In the genomic region with DNA sequence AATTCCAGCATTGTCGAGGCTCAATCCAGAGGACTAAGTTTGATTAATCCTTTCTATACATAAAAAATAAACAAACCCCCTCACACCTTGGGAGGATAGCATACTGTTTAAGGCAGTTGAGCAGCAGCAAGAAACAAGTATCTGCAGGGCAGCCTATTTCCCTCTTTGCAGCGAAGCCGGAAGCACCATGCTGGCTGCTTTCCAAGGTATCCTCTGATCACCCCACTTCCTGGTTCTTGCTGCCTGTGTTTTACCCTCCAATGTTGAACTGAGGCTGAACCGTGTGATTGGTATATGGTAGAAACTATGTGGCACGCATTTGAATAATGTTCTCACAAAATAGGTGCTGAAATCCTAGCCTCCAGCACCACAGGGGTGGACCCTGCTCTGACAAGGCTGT, we compare ENCODE assay signal across 9 mouse cellular contexts. TPM values are rescaled to one million over a fixed set of nuclear protein-coding genes. Genes with fewer than 3 reads are reported as not detected.
DNase-seq lines count a peak whose midpoint lies in the region; ATAC-seq lines count a peak whose summit lies in the region.
"Had no signal": no experiment of that assay in that cellular context is flagged by ENCODE, and none has a peak within 500 bp of the region (broad histone marks: within the 10 kb centered on the region; RNA-seq: fewer than 3 reads in every experiment).

No protein-coding gene starts in this region.

- peak overlapping the region; percentile 54 for H3K27ac ChIP-seq in kidney, embryonic 15.5 days
- H3K27ac ChIP-seq: limb, embryonic 12.5 days had no signal

- peak; percentile 43 for DNase-seq in testis, postnatal 10 days (ENCODE audit: low spot score)
- DNase-seq in testis, postnatal 14 days (ENCODE audit: low spot score) = no peak
- peak; percentile 82 for DNase-seq in lung, postnatal 25 days (ENCODE audit: low spot score)
- peak; percentile 15 for DNase-seq in telencephalon, adult 2 months (ENCODE audit: low read depth, low spot score)
- no peak for DNase-seq in cerebellum, postnatal 14 days
- no peak for DNase-seq in right cerebral cortex, postnatal 25 days

- no peaks in the 10 kb centered on the region for H3K27me3 ChIP-seq in kidney, embryonic 15.5 days
- H3K27me3 ChIP-seq: limb, embryonic 12.5 days had no signal

- 52% methylated on average over 5 of the region's 5 CpGs for WGBS in kidney, embryonic 15.5 days

- H3K4me3 ChIP-seq in kidney, embryonic 15.5 days (replicated peaks) = no peak overlapping the region
- H3K4me3 ChIP-seq: limb, embryonic 12.5 days had no signal

- H3K4me1 ChIP-seq in kidney, embryonic 15.5 days = no peaks in the 10 kb centered on the region; the same call in 1 of the 2 replicates
- H3K4me1 ChIP-seq: limb, embryonic 12.5 days had no signal

- no peaks in the 10 kb centered on the region for H3K9me3 ChIP-seq in kidney, embryonic 15.5 days (replicated peaks)
- H3K9me3 ChIP-seq: limb, embryonic 12.5 days had no signal

- H3K9ac ChIP-seq in kidney, embryonic 15.5 days = no peak overlapping the region
- H3K9ac ChIP-seq: limb, embryonic 12.5 days had no signal

- H3K4me2 ChIP-seq in kidney, embryonic 15.5 days = no peak overlapping the region
- H3K4me2 ChIP-seq: limb, embryonic 12.5 days had no signal

- ATAC-seq in granulocyte monocyte progenitor cell, adult 5-6 weeks (replicated peaks; ENCODE audit: poor library complexity, severe bottlenecking) = peak; percentile 76
- no peak for ATAC-seq in kidney, embryonic 15.5 days (replicated peaks; ENCODE audit: low FRiP score)

- H3K36me3 ChIP-seq in kidney, embryonic 15.5 days = no peaks in the 10 kb centered on the region
- H3K36me3 ChIP-seq: limb, embryonic 12.5 days had no signal

RNA-seq across cellular contexts. Expression of a gene that starts 6.7 kb away (rescaled TPM):
- total RNA-seq in granulocyte monocyte progenitor cell, adult 5-6 weeks (2014; fragmentation: Nextera tagmentation) = 313 and 360 TPM in 2 replicates
- 731 and 831 TPM in 2 replicates for total RNA-seq in granulocyte monocyte progenitor cell, adult 5-6 weeks (2017)
- 593 and 603 TPM in 2 replicates for polyA plus RNA-seq in kidney, embryonic 15.5 days (2015; fragmentation: Nextera tagmentation; extraction: Ambion mirVana)

RNA-seq across cellular contexts. Expression of a gene that starts 29.9 kb away (rescaled TPM):
- total RNA-seq in granulocyte monocyte progenitor cell, adult 5-6 weeks (2014; fragmentation: Nextera tagmentation) = not detected in 2 replicates
- total RNA-seq in granulocyte monocyte progenitor cell, adult 5-6 weeks (2017) = not detected in 2 replicates
- polyA plus RNA-seq in kidney, embryonic 15.5 days (2015; fragmentation: Nextera tagmentation; extraction: Ambion mirVana) = 0.82 and 0.96 TPM in 2 replicates

Comparison
In these comparisons a context has a peak if more than half of its experiments do, and no peak if none do; other contexts are left out.
1. DNase-seq: peak in testis, postnatal 10 days (single experiment), lung, postnatal 25 days (single experiment) and telencephalon, adult 2 months (single experiment); none in testis, postnatal 14 days (single experiment), cerebellum, postnatal 14 days (0 of 2) and right cerebral cortex, postnatal 25 days (single experiment).